Mouse (Mus musculus) heart, postnatal 14 days (tissue): ENCODE results near the gene Vps18. TPM values are rescaled to one million over a fixed set of nuclear protein-coding genes. Genes with fewer than 3 reads are reported as not detected.

Experiments used
- DNase-seq, 2 experiments: peaks; one replicate each; pipeline ENCODE4 v3.0.0; 2021 to 2022
- intact Hi-C: fragments of 180-260 bp; cut with DNase I; formaldehyde crosslinking; loops from one replicate; pipeline ENCODE4 v1.15.1; 2025
- long read RNA-seq, 2 experiments: library from polyadenylated mRNA; stranded (forward); transcript quantifications; one replicate each; pipeline ENCODE4 v2.0.0; 2021
- total RNA-seq, 2 experiments: library from RNA; stranded (reverse); gene quantifications; 2 replicates each; pipeline ENCODE4 v1.2.3; 2021

Vps18 gene
- 10 to 100 TPM; 12.8 to 13.3 TPM for total RNA-seq
- long read RNA-seq, experiment 1, full-length matches to known transcripts, result 10 of 17 reads
- long read RNA-seq, experiment 1, partial matches to known transcripts, result 7 of 17 reads
- long read RNA-seq, experiment 1, other reads (novel, unspliced or antisense), result 0 of 17 reads
- long read RNA-seq, experiment 2, full-length matches to known transcripts, result 14 of 20 reads
- long read RNA-seq, experiment 2, partial matches to known transcripts, result 5 of 20 reads
- long read RNA-seq, experiment 2, other reads (novel, unspliced or antisense), result 1 of 20 reads

GRCm38 (mm10) chr2:119288270-119288882 lies at the start of gene Vps18:
Gene Vps18, plus strand, starts transcription at chr2:119288740.
- peak; percentile 97 to 99 for DNase-seq
- intact Hi-C loops, result loop anchor here (1.0 to 5.0 kb wide), 2 partner anchors 37 to 251 kb away; no protein-coding TSS in a partner anchor

GRCm38 (mm10) chr2:119240075-119240818 lies 48.3 kb upstream of the Vps18 start:
- intact Hi-C loops, result no loop called here
- DNase-seq, result no peak

- intact Hi-C loops, result no loop called here
- no peak for DNase-seq
Measured at GRCm38 (mm10) chr2:119240819-119241186, 47.7 kb upstream of the Vps18 start.

GRCm38 (mm10) chr2:119242548-119242947 lies 46.0 kb upstream of the Vps18 start:
- no peak for DNase-seq
- intact Hi-C loops, result no loop called here

GRCm38 (mm10) chr2:119245246-119245645 lies 43.3 kb upstream of the Vps18 start:
- intact Hi-C loops, result no loop called here

GRCm38 (mm10) chr2:119247904-119248303 lies 40.6 kb upstream of the Vps18 start:
- no peak for DNase-seq
- intact Hi-C loops, result no loop called here

More at GRCm38 (mm10) chr2:119245246-119245645, 43.3 kb upstream of the Vps18 start:
- no peak for DNase-seq

GRCm38 (mm10) chr2:119249592-119250061 lies 38.9 kb upstream of the Vps18 start:
- intact Hi-C loops, result loop anchor here (1.0 kb wide), 1 partner anchor 188 kb away; no protein-coding TSS in a partner anchor
- no peak for DNase-seq

GRCm38 (mm10) chr2:119250377-119250776 lies 38.2 kb upstream of the Vps18 start:
- DNase-seq, result no peak
- intact Hi-C loops, result loop anchor here (1.0 kb wide), 1 partner anchor 187 kb away; no protein-coding TSS in a partner anchor

GRCm38 (mm10) chr2:119250826-119251478 lies 37.6 kb upstream of the Vps18 start:
- intact Hi-C loops, result loop anchor here (1.0 kb wide), 2 partner anchors 37 to 186 kb away; partner anchors contain the start of gene Vps18
- DNase-seq, result peak; percentile 84 to 91

GRCm38 (mm10) chr2:119254976-119255375 lies 33.6 kb upstream of the Vps18 start:
- no peak for DNase-seq
- intact Hi-C loops, result no loop called here

- intact Hi-C loops, result no loop called here
- no peak for DNase-seq
Measured at GRCm38 (mm10) chr2:119260518-119260917, 28.0 kb upstream of the Vps18 start.

GRCm38 (mm10) chr2:119261326-119261725 lies 27.2 kb upstream of the Vps18 start:
- intact Hi-C loops, result no loop called here
- peak in 1 of 2 experiments; percentile 23 for DNase-seq

- peak; percentile 33 to 54 for DNase-seq
- intact Hi-C loops, result no loop called here
Measured at GRCm38 (mm10) chr2:119262978-119263377, 25.6 kb upstream of the Vps18 start.

GRCm38 (mm10) chr2:119263813-119264212 lies 24.7 kb upstream of the Vps18 start:
- DNase-seq, result no peak
- intact Hi-C loops, result no loop called here

- intact Hi-C loops, result no loop called here
Measured at GRCm38 (mm10) chr2:119270286-119270642, 18.3 kb upstream of the Vps18 start.

GRCm38 (mm10) chr2:119270643-119271331 lies 17.8 kb upstream of the Vps18 start, which contains the start of gene Rhov:
Gene Rhov, minus strand, starts transcription at chr2:119271272.
- intact Hi-C loops, result no loop called here
- peak; percentile 34 to 38 for DNase-seq

More at GRCm38 (mm10) chr2:119270286-119270642, 18.3 kb upstream of the Vps18 start:
- no peak for DNase-seq

GRCm38 (mm10) chr2:119274126-119274525 lies 14.4 kb upstream of the Vps18 start:
- intact Hi-C loops, result no loop called here
- DNase-seq, result no peak

- no peak for DNase-seq
- intact Hi-C loops, result no loop called here
Measured at GRCm38 (mm10) chr2:119276926-119277325, 11.6 kb upstream of the Vps18 start.

GRCm38 (mm10) chr2:119277810-119278209 lies 10.7 kb upstream of the Vps18 start:
- intact Hi-C loops, result no loop called here
- DNase-seq, result no peak
